Mouse (Mus musculus) natural killer cell, adult 2 months (primary cell): ENCODE results near the gene Tmem267.
A peak's percentile ranks its signal among the peaks of the same experiment; 100 is the strongest.
"Not testable (repeated sequence)": the region's sequence is repeated elsewhere in the genome, so short reads cannot be mapped to it uniquely, and the experiment has no call there.

Experiments
- DNase-seq, 2 experiments: peaks; one replicate each; pipeline ENCODE4 v3.0.0; 2022; ENCODE audit warnings: low spot score in 2 of 2

Tmem267 gene

DNA sequence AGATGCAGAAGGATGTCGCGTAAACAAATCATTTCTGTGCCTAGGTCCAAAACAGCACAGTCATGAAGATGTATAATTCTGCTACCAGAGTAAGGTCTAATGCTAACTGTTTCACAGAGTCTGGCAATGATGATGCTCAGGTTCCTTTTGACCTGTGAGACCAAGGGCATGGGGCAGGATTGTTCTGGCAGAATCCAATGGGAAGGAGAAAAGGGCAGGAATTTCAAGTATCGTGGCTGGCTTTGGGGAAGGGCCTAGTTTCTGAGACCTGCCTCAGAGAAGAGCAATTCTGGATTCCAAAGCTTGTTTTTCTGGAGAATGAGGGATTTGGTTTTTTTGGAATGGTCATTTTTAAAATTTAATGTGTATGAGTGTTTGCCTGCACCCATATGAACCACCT lies 131.0 kb downstream of the Tmem267 start:
- DNase-seq: no peak

DNA sequence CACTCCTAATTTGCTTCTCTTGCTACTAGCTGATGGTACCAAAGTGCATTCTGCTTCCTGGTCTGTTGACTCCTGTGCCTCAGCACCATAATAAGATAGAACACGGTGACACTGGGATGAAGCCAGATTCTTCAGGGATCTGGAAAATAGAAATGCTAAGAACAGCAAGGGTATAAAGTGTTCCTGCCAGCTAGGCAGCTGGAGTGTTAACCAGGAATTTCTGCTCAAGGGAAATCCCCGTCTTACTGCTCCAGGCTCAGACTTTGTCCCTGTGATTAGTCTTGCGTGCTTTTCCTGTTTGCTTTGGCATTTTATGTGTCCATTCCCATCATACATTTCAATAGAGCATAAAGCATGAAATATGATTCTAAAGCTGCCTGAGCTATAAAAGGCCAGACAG lies 131.9 kb downstream of the Tmem267 start:
- DNase-seq: no peak

DNA sequence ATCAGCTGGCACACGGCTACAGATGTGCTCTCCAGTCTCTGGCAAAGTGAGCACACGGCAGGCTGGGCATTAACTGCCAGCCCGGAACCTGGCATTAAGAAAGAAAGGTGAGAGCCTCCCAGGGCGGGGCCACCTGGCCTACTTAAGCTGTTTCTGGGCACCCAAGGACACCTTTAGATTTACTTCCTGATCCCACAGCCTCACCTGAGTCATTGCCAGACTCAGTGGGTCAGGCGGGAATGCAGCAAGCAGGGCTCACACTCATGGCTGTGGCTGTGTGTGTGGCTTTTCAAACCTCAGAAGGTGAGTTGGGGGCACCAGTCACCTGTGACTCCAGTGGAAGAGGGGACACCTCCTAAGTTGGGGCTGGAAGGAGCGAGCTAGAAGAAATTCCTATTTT lies 135.8 kb downstream of the Tmem267 start, which contains the start of gene Ccl28:
TSS of gene Ccl28 (plus strand) at position 186 of the 400 bp plus-strand sequence.
- no peak for DNase-seq

GRCm38 (mm10) chr13:119625952-119626351 lies 138.1 kb downstream of the Tmem267 start:
- DNase-seq: not testable (repeated sequence)

- DNase-seq: peak; percentile 78 to 80
Measured at GRCm38 (mm10) chr13:119631482-119632155, 143.8 kb downstream of the Tmem267 start.

DNA sequence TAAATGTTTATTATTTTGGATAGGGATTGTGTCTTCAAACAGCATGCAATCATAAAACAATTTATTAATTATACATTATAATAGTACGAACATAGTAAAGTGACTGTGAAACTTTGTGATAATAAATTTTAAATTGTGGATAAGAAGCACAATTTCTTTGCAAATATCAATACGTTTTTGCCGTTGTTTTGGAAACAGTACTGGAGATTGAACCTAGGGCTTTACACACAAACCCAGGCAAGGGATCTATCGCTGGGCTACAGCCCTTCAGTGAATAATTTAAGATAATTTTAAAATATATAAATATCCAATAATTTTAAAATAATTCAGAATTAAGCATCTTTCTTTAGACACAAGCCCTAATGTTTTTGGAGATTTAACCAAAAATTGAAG lies 144.3 kb downstream of the Tmem267 start:
- DNase-seq: no peak

DNA sequence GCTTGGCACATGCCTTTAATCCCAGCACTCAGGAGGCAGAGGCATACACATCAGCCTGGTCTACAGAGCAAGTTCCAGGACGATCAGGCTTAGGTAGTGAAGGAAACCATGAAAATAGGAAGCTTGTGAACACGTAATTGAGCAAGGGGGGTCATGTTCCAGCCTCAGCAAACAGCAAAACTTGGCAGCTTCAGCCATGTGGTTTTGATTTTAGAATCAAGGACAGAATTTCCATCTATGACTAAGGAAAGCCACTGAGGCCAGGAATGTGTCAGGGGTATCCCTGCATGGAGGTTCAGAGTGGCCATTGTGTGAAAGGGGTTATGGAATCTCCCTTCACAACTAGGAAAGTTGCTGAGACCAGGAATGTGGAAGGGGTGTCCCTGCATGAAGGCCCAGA lies 147.7 kb downstream of the Tmem267 start:
- no peak for DNase-seq

DNA sequence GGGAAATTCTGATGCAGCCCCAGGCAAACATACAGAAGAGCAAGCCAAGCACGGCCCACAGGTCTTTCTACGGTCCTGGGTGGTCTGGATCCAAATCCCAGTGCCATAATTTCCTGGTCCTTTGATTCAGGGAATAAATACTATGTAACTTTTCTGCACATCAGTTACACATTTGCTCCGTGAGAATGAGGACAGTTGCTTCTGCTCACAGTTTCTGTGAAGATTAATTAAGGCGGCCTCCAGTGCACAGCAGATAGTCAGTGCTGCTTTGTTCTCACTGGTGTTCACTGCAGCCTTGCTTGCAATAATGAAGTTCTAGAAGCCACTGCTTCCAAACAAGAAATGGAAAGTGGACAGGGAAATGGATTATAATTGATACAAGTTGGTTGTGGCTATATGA lies 150.0 kb downstream of the Tmem267 start:
- no peak for DNase-seq

- no peak for DNase-seq
Measured at GRCm38 (mm10) chr13:119638449-119638848, 150.6 kb downstream of the Tmem267 start.

DNA sequence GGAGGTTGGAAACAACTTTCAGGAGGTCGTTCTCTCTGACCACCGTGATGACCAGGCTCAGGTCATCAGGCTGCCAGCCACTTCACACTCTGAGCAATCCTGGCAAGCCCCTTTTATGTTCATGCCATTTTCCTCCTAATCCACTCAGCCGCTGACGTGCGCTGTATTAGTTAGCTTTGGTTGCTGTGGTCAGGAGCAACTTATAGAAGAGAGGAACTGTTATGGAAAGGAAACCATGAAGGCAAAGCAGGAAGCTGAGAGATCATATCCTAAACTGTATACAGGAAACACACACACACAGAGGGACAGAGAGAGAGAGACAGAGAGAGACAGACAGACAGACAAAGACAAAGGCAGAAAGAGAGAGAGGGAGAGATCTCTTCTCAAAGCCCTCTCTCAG lies 151.5 kb downstream of the Tmem267 start:
- DNase-seq: no peak

DNA sequence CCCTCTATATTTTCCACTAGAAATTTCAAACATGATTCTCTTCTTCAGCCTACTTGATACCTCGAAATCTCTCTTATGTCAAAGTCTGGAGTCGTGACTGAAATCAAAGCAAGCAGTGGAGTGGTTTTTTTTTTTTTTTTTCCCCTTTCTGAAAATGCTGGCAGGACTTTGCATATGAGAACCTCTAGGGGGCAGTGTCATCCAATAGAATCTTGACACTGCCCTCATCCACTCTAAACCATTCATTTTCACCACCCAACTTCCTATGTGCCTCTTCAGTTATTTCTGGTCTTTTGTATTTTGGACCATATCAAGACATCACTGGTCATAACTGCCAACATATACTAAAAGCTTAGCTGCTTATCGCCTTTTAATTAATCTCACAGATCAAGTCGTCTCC lies 152.7 kb downstream of the Tmem267 start:
- peak in 1 of 2 experiments; percentile 24 for DNase-seq

- no peak for DNase-seq
Measured at GRCm38 (mm10) chr13:119641145-119641544, 153.3 kb downstream of the Tmem267 start.

GRCm38 (mm10) chr13:119644769-119645168 lies 156.9 kb downstream of the Tmem267 start:
- DNase-seq: no peak

- no peak for DNase-seq
Measured at GRCm38 (mm10) chr13:119646511-119646910, 158.7 kb downstream of the Tmem267 start.

DNA sequence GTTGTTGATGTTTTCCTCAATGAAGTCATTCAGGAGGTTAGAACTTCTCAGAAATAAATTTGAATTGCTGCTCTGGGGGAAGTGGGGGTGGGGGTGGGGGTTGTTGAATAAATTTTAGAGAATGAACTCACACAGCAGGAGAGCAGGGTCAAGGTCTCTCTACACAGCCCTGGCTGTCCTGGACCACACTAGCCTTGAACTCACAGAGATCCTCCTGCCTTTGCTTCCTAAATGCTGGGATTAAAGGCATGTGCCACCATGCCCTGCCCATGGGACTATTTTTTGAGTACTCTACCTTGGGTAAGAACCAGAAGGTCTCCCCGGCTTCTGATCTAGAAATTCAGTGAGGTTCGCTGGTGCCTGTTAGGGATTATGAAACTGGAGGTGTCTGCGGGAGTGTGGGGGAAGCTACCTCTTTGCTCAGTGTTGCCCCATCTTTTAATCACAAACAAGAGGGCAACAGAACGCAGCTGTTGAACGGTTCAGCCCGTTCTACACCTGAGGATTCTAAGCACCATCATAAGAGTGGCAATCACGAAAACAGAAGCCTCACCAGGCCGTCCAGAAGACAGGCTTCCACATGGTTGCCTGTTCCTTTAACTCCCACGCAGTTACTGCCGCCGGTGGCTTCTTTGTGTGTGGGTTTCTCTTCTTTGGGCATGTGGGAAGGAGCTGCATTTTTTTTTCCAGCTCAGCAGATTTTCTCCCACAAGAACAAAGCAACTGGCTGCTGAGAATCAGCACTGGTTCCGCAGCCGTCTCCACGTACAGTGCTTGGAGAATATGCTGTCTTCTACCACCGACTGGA lies 161.3 kb downstream of the Tmem267 start:
- no peak for DNase-seq

DNA sequence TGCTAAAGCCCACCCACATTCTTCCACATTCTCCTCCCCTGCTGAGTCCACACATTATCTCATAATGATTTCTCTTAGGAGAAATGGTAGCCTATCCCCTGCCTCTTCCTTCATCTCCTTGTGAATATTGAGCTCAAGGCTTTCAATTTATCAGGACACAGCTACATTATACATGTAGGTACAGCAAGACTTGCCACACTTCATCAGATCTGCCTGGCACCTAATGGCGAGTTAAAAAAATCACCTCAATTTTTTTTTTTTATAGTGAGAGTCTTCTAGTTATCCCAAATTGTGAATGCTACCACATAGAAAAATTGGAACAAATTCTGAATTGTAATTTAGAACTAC lies 161.8 kb downstream of the Tmem267 start:
- no peak for DNase-seq

- no peak for DNase-seq
Measured at GRCm38 (mm10) chr13:119654734-119655133, 166.9 kb downstream of the Tmem267 start.

- no peak for DNase-seq
Measured at GRCm38 (mm10) chr13:119656246-119656645, 168.4 kb downstream of the Tmem267 start.

- DNase-seq: no peak
Measured at GRCm38 (mm10) chr13:119656846-119657416, 169.1 kb downstream of the Tmem267 start.
